Mouse (Mus musculus): ENCODE measurements around the gene Eef1akmt3.

Eef1akmt3 gene

DNA sequence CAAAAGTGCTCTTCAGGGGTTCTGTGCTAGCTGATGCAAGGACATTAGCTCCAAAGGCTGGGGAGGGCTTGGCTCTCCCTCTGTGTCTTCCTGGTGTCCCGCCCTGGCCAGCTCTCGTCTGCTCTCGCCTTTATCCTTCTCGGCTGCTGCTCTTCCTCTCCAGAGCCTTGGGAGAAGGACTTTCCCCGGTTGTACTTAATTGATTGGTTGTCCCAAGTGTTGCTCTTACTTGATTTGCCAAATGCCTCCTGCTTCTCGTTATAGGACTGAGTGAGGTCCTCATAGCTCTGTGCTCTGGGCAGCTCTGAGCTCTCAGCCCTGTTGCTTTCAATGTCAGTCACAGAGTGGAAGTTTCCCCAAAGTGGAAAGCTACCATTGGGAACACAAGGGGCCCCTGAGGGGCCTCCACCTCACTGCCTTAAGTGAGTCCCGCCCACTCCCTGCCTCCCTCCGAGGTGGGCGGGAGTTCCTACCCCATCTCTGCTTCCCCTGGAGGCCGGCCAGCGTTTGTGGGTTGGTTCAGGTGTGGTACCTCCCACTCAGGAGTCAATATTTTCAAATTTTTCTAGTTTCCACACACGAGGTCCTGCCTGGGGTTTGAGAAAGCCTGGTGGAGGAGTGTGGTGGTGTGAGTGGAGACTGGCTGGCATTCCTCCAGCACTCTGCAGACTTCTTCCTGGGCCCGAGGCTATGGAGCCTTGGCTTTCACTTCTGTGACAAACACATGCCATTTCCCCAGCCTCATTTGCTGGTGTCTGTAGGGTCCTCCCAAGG, 43.8 kb downstream of the Eef1akmt3 start:
- DNase-seq (ENCODE audit: low spot score): no peak

DNA sequence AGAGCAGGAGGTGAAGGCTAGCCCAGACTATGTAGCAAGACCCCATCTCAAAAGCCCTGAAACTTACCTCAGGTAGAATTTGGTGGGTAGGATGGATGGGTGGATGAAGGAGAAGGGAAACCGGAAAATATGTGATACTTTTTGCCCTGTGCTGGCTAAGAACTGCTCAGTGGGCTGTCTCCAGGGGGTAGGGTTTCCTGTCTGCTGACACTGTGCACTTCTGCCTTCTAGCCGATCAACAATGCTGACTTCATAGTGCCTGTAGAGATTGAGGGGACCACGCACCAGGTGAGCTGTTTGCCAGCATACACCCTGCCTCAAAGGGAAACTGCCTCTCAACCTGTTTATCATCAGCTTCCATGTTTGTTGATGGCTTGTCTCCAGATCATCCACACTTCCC, 47.7 kb downstream of the Eef1akmt3 start:
- no peak for DNase-seq (ENCODE audit: low spot score)

DNA sequence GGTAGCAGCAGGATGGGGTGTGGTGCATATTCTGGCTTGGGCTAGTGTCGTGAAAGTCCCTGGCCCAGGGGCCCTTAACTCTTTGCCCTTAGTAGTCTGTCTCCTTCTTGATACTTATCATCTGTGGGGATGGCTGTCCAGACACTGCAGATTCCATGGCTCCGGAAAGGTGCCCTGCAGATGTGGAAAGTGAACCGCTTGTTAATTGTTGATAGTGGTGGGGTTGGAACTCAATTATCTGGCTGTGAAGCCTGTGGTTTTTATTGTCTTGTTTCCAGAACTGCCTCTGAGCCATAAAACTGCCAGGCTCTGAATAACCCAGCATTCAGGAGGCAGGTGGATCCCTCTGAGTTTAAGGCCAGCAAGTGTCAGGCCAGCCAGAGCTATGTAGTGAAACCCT, 49.6 kb downstream of the Eef1akmt3 start:
- no peak for DNase-seq (ENCODE audit: low spot score)

DNA sequence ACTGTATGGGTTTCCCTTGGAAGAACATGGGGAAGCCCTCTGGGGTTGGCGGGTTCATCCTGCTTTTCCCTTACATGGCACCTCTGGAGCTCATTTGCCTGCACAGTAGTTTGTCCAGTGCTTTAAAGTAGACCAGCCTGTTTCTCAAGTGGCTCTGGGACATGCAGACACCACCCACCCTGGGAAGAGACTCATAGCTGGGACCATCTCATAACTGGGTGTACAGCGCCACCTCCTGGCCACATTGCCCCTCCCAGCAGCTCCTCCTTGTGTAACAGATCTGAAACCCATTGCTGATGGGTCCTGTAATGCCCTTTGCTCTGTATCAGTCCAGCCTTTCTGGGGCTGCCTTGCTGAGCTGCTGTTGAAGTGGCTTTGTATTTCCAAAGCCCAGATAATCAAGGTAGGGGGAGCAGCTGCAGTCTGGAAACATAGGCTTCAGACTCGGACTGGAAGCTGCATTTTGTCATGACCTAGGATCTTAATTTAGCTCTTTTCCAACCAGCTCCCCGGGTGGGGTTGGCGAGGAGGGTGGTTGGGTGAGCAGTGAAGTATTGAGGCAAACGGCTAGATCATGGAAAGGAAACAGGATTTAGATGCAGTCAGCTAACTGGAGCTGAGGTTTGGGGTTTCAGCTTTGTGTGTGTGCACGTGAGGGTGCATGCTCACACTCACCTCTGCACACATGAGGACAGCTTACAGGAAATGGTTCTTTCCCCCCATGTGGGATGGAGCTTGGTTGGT, 50.8 kb downstream of the Eef1akmt3 start:
- peak; percentile 65 for DNase-seq (ENCODE audit: low spot score)

DNA sequence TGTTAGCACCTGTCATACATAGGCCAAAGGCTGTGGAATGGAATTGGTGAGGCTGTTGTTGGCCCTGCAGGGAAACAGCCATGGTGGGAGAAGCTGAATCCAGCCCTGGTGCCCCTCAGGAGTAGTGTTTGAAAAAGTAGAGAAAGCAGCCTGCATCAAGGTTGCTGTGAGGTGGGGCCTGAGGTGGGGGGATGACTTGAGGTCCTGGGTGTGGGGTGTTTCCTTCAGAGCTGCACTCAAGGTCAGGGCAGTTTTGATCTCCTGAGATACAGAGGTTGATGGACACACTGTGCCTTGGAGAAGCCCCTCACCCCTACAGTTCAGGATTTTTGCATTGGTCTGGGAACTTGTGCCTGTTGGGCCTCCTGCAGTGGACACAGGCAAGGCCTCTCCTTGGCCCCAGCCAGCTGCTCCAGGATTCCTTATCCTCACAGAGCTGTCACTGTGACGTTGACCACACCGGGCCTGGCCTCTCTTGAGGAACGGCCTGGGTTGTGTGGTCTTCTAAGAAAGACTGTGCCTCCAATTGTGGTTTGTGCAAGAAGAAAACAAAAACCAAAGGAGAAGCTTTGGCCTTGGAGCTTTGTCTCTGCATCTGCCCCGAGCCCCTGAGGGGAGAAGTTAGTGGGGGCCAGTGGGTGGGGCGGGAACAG, 52.7 kb downstream of the Eef1akmt3 start:
- DNase-seq (ENCODE audit: low spot score): no peak

DNA sequence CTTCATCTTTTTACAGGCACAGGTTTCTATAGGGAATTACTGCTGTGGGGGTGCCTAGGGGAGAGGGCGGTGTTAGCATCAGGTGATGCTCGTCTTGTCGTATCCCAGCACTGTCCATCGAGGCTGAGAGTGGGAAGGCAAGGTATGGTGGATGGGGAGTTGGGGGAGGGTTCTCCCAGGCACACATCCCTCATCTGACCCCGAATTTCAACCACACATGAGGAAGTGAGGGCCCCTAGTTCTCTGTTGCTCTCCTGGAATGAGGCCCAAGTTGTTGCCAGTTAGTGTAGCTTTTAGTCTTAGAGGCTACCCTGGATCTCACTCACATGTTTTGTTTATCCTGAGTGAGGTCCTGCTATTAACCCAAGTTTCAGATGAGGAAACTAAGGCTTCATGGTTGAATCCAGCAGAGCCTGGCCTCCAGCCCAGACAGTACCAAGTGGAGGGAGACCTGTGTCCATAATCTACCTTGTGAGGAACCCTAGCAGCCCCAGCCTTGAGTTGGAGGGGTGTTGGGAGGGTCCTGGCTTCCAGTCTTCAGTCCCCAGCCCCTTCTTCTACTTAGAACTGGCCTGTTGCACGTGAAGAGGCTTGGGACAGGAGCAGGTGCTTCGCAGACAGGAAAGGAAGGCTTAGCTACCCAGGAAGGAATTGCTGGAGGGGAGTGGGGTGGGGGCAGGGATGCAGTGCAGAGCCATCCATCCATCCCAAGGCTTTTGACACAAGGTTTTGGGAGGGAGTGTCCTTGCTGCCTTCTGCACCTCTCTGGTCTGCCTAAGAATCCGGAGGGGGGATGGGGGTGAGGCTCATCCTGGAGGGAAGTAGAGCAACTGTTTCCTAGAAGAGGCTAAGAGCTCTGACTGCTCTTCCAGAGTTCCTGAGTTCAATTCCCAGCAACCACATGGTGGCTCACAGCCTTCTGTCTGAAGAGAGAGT, 53.9 kb downstream of the Eef1akmt3 start:
- no peak for DNase-seq (ENCODE audit: low spot score)

DNA sequence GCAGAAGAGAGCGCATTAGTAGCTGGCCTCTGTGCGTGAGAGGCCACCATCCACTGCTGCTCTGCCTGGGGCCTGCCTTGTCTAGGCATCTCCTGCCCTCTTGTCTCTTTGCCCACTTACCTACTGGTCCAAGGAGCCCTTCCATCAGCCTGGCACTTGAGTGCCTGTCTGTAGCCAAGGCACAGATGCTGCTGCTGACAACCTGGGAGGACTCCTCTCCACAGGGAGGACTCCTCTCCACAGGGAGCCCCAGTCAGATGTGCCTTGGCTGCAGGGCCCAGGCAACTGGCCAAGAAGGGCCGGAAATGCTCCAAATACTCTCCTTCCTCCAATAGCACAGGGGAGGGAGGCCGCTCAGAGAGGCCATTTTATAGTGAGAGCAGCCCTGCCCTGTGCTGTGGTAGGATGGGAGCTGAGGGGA, 54.8 kb downstream of the Eef1akmt3 start:
- peak; percentile 70 for DNase-seq (ENCODE audit: low spot score)

DNA sequence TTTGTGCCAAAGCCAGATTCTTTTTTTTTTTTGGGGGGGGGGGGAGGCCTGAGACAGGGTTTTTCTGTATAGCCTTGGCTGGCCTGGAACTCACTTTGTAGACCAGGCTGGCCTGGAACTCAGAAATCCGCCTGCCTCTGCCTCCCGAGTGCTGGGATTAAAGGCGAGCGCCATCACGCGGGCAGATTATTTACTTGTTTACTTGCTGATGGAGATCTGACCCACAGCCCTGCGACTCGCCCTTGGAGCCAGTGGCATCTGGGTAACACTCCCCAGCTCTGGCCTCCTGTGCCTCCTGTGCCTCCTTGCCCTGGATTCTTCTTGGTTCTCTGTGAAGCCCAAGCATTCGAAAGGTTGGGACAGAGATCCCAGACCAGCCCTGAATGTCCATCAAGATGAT, 55.7 kb downstream of the Eef1akmt3 start:
- DNase-seq (ENCODE audit: low spot score): no peak

DNA sequence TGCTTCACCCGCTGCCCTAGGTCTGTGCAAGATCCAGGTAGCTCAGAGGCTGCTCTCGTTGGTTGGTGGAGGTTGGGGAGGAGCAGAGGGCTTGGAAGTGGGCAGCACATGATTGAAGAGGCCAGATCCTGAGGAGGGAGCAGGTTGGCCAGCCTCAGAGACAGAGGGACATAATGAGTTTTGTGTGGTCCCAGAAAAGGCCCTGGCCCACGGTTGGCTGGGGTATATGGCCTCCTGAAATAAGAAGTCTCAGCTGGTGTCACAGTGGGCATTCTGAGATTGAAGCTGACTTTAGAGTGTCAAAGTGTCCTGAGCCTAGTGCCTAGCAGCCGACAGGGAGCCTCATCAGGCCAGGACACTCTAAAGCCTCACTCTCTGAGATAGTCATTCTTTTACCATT, 56.2 kb downstream of the Eef1akmt3 start:
- DNase-seq (ENCODE audit: low spot score): no peak

DNA sequence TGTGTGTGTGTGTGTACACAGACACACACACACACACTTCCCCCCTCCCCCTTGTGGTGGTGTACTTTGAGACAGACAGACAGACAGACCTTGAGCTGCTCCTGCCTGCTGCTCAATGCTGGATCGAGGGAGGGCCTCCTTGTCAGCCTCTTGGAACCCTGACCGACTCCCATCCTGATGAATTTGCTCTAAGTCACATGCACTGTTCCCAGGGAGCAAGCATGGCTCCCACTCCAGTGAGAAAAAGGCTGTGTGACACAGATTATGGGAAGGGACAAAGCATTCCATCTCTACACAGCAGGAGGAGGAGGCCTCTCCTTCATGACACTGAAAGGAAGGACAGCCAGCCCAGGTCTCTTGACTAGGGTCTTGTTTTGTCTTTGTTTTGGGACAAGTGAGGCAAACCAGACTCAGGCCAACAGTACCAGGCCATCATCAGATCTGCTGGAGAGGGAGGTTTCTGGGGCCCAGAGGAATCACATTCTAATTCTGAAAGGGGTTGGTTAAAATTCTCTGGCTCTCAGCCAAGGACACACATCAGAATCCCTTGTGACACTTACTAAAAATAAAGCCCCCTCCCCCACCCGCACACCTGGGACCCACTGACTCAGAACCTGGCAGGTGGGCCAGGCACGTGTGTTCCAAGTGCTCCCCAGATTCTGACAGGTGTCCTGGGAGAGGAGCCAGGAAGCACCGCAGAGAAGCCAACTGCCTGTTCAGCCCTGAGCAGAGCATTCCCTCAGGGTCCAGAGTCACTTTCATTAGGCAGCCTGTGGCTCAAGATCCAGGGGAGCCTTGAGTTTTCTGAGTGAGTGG, 56.9 kb downstream of the Eef1akmt3 start:
- DNase-seq (ENCODE audit: low spot score): peak; percentile 46

DNA sequence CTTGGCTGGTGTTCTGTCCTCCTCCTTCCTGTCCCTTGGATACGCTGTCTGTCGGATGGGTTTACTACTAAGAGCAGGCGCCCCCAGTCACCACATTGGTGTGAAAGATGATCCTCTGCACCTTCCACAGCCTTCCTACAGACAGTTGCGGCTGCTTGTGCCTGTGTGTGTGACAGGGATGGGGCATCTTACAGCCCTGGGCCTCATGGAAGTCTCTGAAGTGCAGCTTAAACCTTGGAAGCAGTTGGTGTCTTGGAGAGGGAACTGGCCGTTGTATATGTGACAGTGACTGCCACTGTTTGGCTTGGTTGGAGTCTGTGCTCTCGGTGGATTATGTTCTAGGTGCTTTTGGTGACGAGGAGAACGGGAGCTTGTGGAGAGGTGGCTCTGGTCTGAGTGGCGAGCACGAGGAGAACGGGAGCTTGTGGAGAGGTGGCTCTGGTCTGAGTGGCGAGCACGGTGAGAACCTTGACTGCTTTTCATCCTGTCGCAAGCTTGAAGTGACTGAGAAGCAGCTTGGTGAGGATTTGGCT, 58.1 kb downstream of the Eef1akmt3 start:
- DNase-seq (ENCODE audit: low spot score): no peak

DNA sequence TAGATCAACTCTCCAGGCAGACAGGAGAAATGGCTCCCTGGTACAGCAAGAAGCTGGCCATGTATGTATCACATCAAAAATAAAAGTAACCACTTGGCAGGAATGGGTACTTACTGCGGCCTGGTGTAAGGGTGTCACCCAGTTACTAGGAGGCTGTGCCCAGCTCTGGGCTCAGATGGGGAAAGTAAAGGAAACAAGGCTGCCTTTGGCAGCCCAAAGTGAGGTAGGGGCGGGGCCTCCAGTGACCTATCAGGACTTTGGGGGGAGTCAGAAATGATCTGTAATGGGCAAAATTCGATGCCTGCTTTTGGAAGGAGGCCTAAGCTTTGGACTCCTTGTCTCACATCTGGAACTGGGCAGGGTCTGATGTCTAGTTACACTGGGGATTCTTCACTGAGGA, 59.6 kb downstream of the Eef1akmt3 start:
- DNase-seq (ENCODE audit: low spot score): no peak
